Mouse (Mus musculus): Measurements from ENCODE around the gene Unc93a. TPM values are rescaled to one million over a fixed set of nuclear protein-coding genes. Genes with fewer than 3 reads are reported as not detected.
"Not testable (repeated sequence)": the region's sequence is repeated elsewhere in the genome, so short reads cannot be mapped to it uniquely, and the experiment has no call there.

Gene Unc93a
- polyA plus RNA-seq, 1 experiment from 2014 or later = not detected

DNA sequence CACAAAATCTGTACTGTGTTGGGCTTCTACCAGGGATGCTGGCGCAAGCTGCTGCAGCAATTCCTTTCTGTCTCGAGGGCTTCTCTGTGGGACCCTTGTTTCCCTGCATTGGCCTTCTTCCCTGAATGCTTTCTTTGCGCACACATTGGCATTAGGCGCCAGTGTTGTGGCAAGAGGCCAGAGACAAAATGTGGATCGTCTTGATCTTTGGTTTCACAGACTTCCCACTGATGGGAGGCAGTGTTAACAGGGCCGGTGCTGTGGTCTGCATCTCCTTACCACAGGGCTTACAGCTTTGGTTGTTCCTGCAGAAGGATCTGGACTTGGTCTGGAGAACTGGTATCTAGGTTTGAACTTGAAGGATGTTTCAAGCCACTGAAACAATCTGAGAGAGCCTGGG lies 3.7 kb upstream of the Unc93a start:
- not testable (repeated sequence) for H3K9ac ChIP-seq; ATAC-seq (ENCODE audit: low FRiP score); H3K4me3 ChIP-seq (replicated peaks; ENCODE audit: low read length); H3K27me3 ChIP-seq (ENCODE audit: control insufficient read depth, insufficient read depth, low read length); H3K4me1 ChIP-seq (replicated peaks; ENCODE audit: control insufficient read depth, insufficient read depth, low read length); H3K36me3 ChIP-seq (replicated peaks; ENCODE audit: control insufficient read depth, insufficient read depth); DNase-seq (ENCODE audit: low spot score); H3K27ac ChIP-seq; H3K9me3 ChIP-seq (ENCODE audit: control insufficient read depth, low read length); H3K4me2 ChIP-seq (replicated peaks)
- WGBS = 78% methylated on average over 1 of the region's 6 CpGs

DNA sequence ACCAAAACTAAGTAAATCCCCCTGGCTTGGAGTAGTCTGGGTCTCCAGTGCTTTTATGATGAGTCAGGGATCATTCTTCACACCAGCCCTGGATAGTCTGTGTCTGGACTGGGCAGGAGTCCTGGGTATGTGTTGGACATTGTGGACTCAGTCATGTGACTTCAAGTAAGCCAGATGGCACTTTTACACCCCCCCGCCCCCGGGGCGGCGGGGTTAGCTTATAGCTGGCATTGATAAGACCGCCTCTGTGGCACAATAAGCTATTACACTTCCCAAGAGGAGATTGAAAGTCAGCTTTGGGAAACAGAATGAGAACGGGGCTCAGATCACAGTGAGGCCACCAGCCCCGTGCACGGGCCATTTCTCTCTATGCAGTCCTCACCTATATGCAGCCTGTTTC lies 742 bp upstream of the Unc93a start:
- not testable (repeated sequence) for H3K4me2 ChIP-seq (replicated peaks); H3K9me3 ChIP-seq (ENCODE audit: control insufficient read depth, low read length); H3K27me3 ChIP-seq (ENCODE audit: control insufficient read depth, insufficient read depth, low read length); H3K4me1 ChIP-seq (replicated peaks; ENCODE audit: control insufficient read depth, insufficient read depth, low read length); H3K4me3 ChIP-seq (replicated peaks; ENCODE audit: low read length); H3K27ac ChIP-seq; H3K36me3 ChIP-seq (replicated peaks; ENCODE audit: control insufficient read depth, insufficient read depth); DNase-seq (ENCODE audit: low spot score); ATAC-seq (ENCODE audit: low FRiP score); H3K9ac ChIP-seq
- 77% methylated on average over 8 of the region's 8 CpGs for WGBS

GRCm38 (mm10) chr17:13129737-13130465 lies 1.7 kb downstream of the Unc93a start:
- H3K27me3 ChIP-seq (ENCODE audit: control insufficient read depth, insufficient read depth, low read length); H3K9ac ChIP-seq; H3K4me2 ChIP-seq (replicated peaks); H3K9me3 ChIP-seq (ENCODE audit: control insufficient read depth, low read length); H3K4me1 ChIP-seq (replicated peaks; ENCODE audit: control insufficient read depth, insufficient read depth, low read length); H3K4me3 ChIP-seq (replicated peaks; ENCODE audit: low read length); DNase-seq (ENCODE audit: low spot score); H3K27ac ChIP-seq; ATAC-seq (ENCODE audit: low FRiP score); H3K36me3 ChIP-seq (replicated peaks; ENCODE audit: control insufficient read depth, insufficient read depth): not testable (repeated sequence)
- 85% methylated on average over 9 of the region's 11 CpGs for WGBS

GRCm38 (mm10) chr17:13129324-13129723 lies 2.3 kb downstream of the Unc93a start:
- H3K4me1 ChIP-seq (replicated peaks; ENCODE audit: control insufficient read depth, insufficient read depth, low read length); H3K4me3 ChIP-seq (replicated peaks; ENCODE audit: low read length); H3K9me3 ChIP-seq (ENCODE audit: control insufficient read depth, low read length); H3K27me3 ChIP-seq (ENCODE audit: control insufficient read depth, insufficient read depth, low read length); ATAC-seq (ENCODE audit: low FRiP score); H3K9ac ChIP-seq; DNase-seq (ENCODE audit: low spot score); H3K36me3 ChIP-seq (replicated peaks; ENCODE audit: control insufficient read depth, insufficient read depth); H3K4me2 ChIP-seq (replicated peaks); H3K27ac ChIP-seq: not testable (repeated sequence)
- no CpG with 5 or more reads among the region's 3 CpGs for WGBS

GRCm38 (mm10) chr17:13124241-13124640 lies 7.4 kb downstream of the Unc93a start:
- not testable (repeated sequence) for H3K4me1 ChIP-seq (replicated peaks; ENCODE audit: control insufficient read depth, insufficient read depth, low read length); H3K9me3 ChIP-seq (ENCODE audit: control insufficient read depth, low read length); H3K27me3 ChIP-seq (ENCODE audit: control insufficient read depth, insufficient read depth, low read length); H3K4me3 ChIP-seq (replicated peaks; ENCODE audit: low read length); H3K27ac ChIP-seq; H3K36me3 ChIP-seq (replicated peaks; ENCODE audit: control insufficient read depth, insufficient read depth); H3K9ac ChIP-seq; H3K4me2 ChIP-seq (replicated peaks); DNase-seq (ENCODE audit: low spot score)
- ATAC-seq (ENCODE audit: low FRiP score) = peak; percentile 10; the same call in 1 of the 2 replicates
- 17% methylated on average over 2 of the region's 3 CpGs for WGBS

DNA sequence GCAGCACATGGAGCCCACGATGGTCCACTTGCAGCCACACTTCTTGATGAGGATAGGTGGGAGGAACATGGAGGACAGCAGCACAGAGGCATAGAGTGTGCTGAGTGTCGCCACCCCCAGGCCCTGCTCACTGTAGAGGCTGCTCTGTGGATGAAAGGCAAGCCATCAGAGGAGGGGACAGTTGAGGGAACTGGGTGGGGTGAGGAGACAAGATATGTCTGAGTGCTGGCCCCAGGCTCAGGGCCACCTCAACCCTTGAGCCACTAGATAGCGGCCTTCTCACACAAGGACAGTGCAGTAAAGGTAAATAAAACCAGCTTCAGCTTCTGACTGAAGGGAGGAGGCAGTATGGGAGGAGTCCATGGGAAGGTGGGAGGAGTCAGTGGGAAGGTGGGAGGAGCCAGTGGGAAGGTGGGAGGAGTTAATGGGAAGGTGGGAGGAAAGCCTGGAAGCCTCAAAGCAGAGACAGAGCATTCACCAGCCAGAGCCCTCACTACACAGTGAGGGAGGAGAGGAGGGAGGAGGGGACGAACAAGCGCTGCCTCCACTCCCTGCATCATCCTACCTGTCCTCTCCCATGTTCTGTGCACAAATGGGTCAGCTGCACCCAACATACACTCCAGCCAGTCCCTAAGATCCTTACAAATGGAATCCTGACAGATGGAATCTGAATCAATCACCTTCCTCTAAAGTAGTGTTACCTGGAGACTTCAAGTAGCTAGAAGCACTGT lies 8.1 kb downstream of the Unc93a start:
- H3K36me3 ChIP-seq (replicated peaks; ENCODE audit: control insufficient read depth, insufficient read depth); H3K4me1 ChIP-seq (replicated peaks; ENCODE audit: control insufficient read depth, insufficient read depth, low read length); H3K9me3 ChIP-seq (ENCODE audit: control insufficient read depth, low read length); H3K27ac ChIP-seq; H3K4me3 ChIP-seq (replicated peaks; ENCODE audit: low read length); H3K4me2 ChIP-seq (replicated peaks); H3K27me3 ChIP-seq (ENCODE audit: control insufficient read depth, insufficient read depth, low read length); DNase-seq (ENCODE audit: low spot score); H3K9ac ChIP-seq: not testable (repeated sequence)
- peak; percentile 47 for ATAC-seq (ENCODE audit: low FRiP score)
- whole genome bisulfite sequencing = 86% methylated on average over 2 of the region's 5 CpGs

GRCm38 (mm10) chr17:13112504-13113291 lies 18.9 kb downstream of the Unc93a start:
- H3K9me3 ChIP-seq (ENCODE audit: control insufficient read depth, low read length); H3K36me3 ChIP-seq (replicated peaks; ENCODE audit: control insufficient read depth, insufficient read depth); H3K9ac ChIP-seq; H3K4me2 ChIP-seq (replicated peaks); H3K4me1 ChIP-seq (replicated peaks; ENCODE audit: control insufficient read depth, insufficient read depth, low read length); H3K4me3 ChIP-seq (replicated peaks; ENCODE audit: low read length); DNase-seq (ENCODE audit: low spot score); H3K27ac ChIP-seq; H3K27me3 ChIP-seq (ENCODE audit: control insufficient read depth, insufficient read depth, low read length): not testable (repeated sequence)
- peak; percentile 78 for ATAC-seq (ENCODE audit: low FRiP score)
- WGBS = 59% methylated on average over 2 of the region's 9 CpGs

DNA sequence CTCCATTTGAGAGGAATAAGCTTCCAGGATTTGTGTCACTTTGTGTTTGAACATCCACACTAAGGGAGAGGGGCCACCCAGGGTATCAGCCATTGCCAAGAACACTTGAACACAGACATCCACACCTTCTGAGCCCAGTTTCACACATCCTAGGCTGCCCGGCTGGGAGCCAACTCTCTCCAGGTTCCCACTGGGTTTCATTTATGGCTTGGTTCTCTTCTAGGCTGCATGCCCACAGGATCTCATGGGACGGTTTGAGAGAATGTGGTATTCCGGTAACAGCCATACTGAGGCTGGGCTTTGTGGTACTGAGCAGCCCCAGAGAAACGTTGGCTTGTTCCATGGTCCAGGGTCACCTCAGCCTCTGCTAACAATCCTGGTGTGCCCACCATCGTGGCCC lies 25.0 kb downstream of the Unc93a start:
- not testable (repeated sequence) for H3K27me3 ChIP-seq (ENCODE audit: control insufficient read depth, insufficient read depth, low read length); DNase-seq (ENCODE audit: low spot score); H3K4me3 ChIP-seq (replicated peaks; ENCODE audit: low read length); H3K4me2 ChIP-seq (replicated peaks); H3K9ac ChIP-seq; H3K4me1 ChIP-seq (replicated peaks; ENCODE audit: control insufficient read depth, insufficient read depth, low read length); ATAC-seq (ENCODE audit: low FRiP score); H3K9me3 ChIP-seq (ENCODE audit: control insufficient read depth, low read length); H3K36me3 ChIP-seq (replicated peaks; ENCODE audit: control insufficient read depth, insufficient read depth); H3K27ac ChIP-seq
- WGBS = 90% methylated on average over 5 of the region's 5 CpGs

DNA sequence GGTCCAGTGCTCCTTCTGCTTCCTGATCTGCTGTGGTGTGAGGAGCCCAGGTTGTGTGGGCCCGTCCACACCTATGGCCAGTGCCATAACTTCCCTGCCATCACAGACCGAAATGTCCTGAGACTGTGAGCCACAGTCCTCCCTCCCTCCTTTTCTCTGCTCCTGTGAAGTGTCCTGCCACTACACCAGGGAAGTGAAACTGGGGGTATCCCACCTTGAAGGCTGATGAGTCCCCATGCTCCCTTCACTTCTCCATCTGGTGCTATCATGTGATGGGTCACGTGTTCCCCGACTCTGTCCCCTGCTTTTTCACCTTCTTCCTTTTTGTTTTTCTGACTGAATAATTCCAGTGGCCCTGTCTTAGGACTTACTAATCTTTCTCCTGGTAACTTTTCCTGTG lies 38.6 kb downstream of the Unc93a start:
- H3K9me3 ChIP-seq (ENCODE audit: control insufficient read depth, low read length); DNase-seq (ENCODE audit: low spot score); H3K36me3 ChIP-seq (replicated peaks; ENCODE audit: control insufficient read depth, insufficient read depth); H3K4me2 ChIP-seq (replicated peaks); H3K9ac ChIP-seq; ATAC-seq (ENCODE audit: low FRiP score); H3K27ac ChIP-seq; H3K4me1 ChIP-seq (replicated peaks; ENCODE audit: control insufficient read depth, insufficient read depth, low read length); H3K4me3 ChIP-seq (replicated peaks; ENCODE audit: low read length); H3K27me3 ChIP-seq (ENCODE audit: control insufficient read depth, insufficient read depth, low read length): not testable (repeated sequence)
- 80% methylated on average over 1 of the region's 4 CpGs for WGBS
